Mouse (Mus musculus) MEL (cell line): ENCODE measurements around the gene Sez6. TPM values are rescaled to one million over a fixed set of nuclear protein-coding genes. Genes with fewer than 3 reads are reported as not detected.

Source experiments
- DNase-seq: peaks from one replicate; pipeline ENCODE4 v3.0.0; 2011; ENCODE audit warnings: low read depth, low spot score
- H3K27ac ChIP-seq: 2 replicates; pipeline ENCODE4 v1.5.1; 2012; ENCODE audit warnings: low read depth, mild to moderate bottlenecking, control low read depth, low read length, moderate library complexity; ENCODE audit not compliant: control insufficient read depth
- H3K27me3 ChIP-seq, 2 experiments: fragments of 150-350 bp in 1 of 2; sonication (generic) in 1 of 2; 2 replicates each; pipeline ENCODE4 v1.6.1; 2012; ENCODE audit warnings: low read length in 2 of 2, mild to moderate bottlenecking in 2 of 2, improper control_type of control experiment in 1 of 2, moderate library complexity in 1 of 2; ENCODE audit not compliant: insufficient read depth in 2 of 2, control insufficient read depth in 1 of 2
- H3K36me3 ChIP-seq, 2 experiments: 2 replicates each; pipeline ENCODE4 v1.6.1; 2012 to 2014; ENCODE audit warnings: low read length in 2 of 2, improper control_type of control experiment in 1 of 2, inconsistent platforms in 1 of 2, mild to moderate bottlenecking in 1 of 2; ENCODE audit not compliant: insufficient read depth in 2 of 2, control insufficient read depth in 1 of 2
- H3K4me1 ChIP-seq, 2 experiments: fragments of 150-350 bp in 1 of 2; sonication (generic) in 1 of 2; 2 replicates each; pipeline ENCODE4 v1.6.1; 2012; ENCODE audit warnings: low read length in 2 of 2, improper control_type of control experiment in 1 of 2, mild to moderate bottlenecking in 1 of 2; ENCODE audit not compliant: insufficient read depth in 2 of 2, control insufficient read depth in 1 of 2
- H3K4me3 ChIP-seq, 2 experiments: fragments of 150-350 bp in 1 of 2; sonication (generic) in 1 of 2; 2 replicates each; pipeline ENCODE4 v1.5.1; 2012; ENCODE audit warnings: low read depth in 2 of 2, low read length in 2 of 2, mild to moderate bottlenecking in 2 of 2, moderate library complexity in 2 of 2, control low read depth in 1 of 2, improper control_type of control experiment in 1 of 2; ENCODE audit not compliant: control insufficient read depth in 1 of 2, insufficient read depth in 1 of 2
- H3K79me2 ChIP-seq: 2 replicates; pipeline ENCODE4 v1.6.1; 2012; ENCODE audit warnings: mild to moderate bottlenecking, low read length, moderate library complexity; ENCODE audit not compliant: control insufficient read depth, poor library complexity, insufficient read depth
- H3K9ac ChIP-seq: 2 replicates; pipeline ENCODE4 v1.6.1; 2012; ENCODE audit warnings: low read depth, mild to moderate bottlenecking, control low read depth, low read length, moderate library complexity; ENCODE audit not compliant: control insufficient read depth, poor library complexity, severe bottlenecking
- H3K9me3 ChIP-seq: fragments of 150-350 bp; sonication (generic); replicated peaks from 2 replicates; pipeline ENCODE4 v1.6.1; 2012; ENCODE audit warnings: mild to moderate bottlenecking, low read length, improper control_type of control experiment, moderate library complexity; ENCODE audit not compliant: insufficient read depth
- BHLHE40 ChIP-seq: IDR thresholded peaks from 2 replicates; pipeline ENCODE4 v1.6.1; 2012; ENCODE audit warnings: low read depth, mild to moderate bottlenecking, inconsistent platforms, low read length, improper control_type of control experiment, borderline replicate concordance
- CTCF ChIP-seq, 3 experiments: IDR thresholded peaks in 2 of 3; conservative IDR thresholded peaks in 1 of 3; 2 replicates each; pipeline ENCODE4 v1.5.1; 2011 to 2012; ENCODE audit warnings: low read length in 3 of 3, low read depth in 2 of 3, mild to moderate bottlenecking in 2 of 3, improper control_type of control experiment in 1 of 3, inconsistent platforms in 1 of 3, mixed read lengths in 1 of 3, moderate library complexity in 1 of 3; ENCODE audit not compliant: control insufficient read depth in 1 of 3, insufficient read depth in 1 of 3, poor library complexity in 1 of 3, severe bottlenecking in 1 of 3
- E2F4 ChIP-seq: IDR thresholded peaks from 2 replicates; pipeline ENCODE4 v1.6.1; 2011; ENCODE audit warnings: low read depth, low read length, improper control_type of control experiment, borderline replicate concordance
- ELF1 ChIP-seq: IDR thresholded peaks from 2 replicates; pipeline ENCODE4 v1.6.1; 2014; ENCODE audit warnings: low read depth, mild to moderate bottlenecking, inconsistent platforms, low read length, improper control_type of control experiment, moderate library complexity
- JUND ChIP-seq: IDR thresholded peaks from 2 replicates; pipeline ENCODE4 v1.6.1; 2011; ENCODE audit warnings: low read depth, mild to moderate bottlenecking, improper control_type of control experiment, low read length
- KAT2A ChIP-seq: conservative IDR thresholded peaks from 2 replicates; pipeline ENCODE4 v1.6.1; 2012; ENCODE audit warnings: low read depth, low read length, improper control_type of control experiment, inconsistent platforms
- MAZ ChIP-seq: IDR thresholded peaks from 2 replicates; pipeline ENCODE4 v1.6.1; 2012; ENCODE audit warnings: low read depth, mild to moderate bottlenecking, inconsistent platforms, low read length, improper control_type of control experiment
- MXI1 ChIP-seq: IDR thresholded peaks from 2 replicates; pipeline ENCODE4 v1.6.1; 2011; ENCODE audit warnings: mild to moderate bottlenecking, low read depth, low read length, improper control_type of control experiment
- NELFE ChIP-seq: IDR thresholded peaks from 2 replicates; pipeline ENCODE4 v1.6.1; 2011; ENCODE audit warnings: low read depth, low read length, improper control_type of control experiment
- NRF1 ChIP-seq: IDR thresholded peaks from 2 replicates; pipeline ENCODE4 v1.6.1; 2014; ENCODE audit warnings: low read depth, mild to moderate bottlenecking, inconsistent platforms, low read length, improper control_type of control experiment, moderate library complexity; ENCODE audit not compliant: poor library complexity, insufficient read depth, severe bottlenecking
- POLR2AphosphoS2 ChIP-seq: IDR thresholded peaks from 2 replicates; pipeline ENCODE4 v1.6.1; 2011; ENCODE audit warnings: low read length, improper control_type of control experiment
- RCOR1 ChIP-seq: IDR thresholded peaks from 2 replicates; pipeline ENCODE4 v1.6.1; 2012; ENCODE audit warnings: low read depth, mild to moderate bottlenecking, inconsistent platforms, low read length, improper control_type of control experiment
- TAL1 ChIP-seq: IDR thresholded peaks from 2 replicates; pipeline ENCODE4 v1.6.1; 2012; ENCODE audit warnings: mild to moderate bottlenecking, inconsistent platforms, low read length, moderate library complexity, mixed read lengths
- TCF12 ChIP-seq: IDR thresholded peaks from 2 replicates; pipeline ENCODE4 v1.6.1; 2014; ENCODE audit warnings: low read depth, mild to moderate bottlenecking, inconsistent platforms, low read length, improper control_type of control experiment, moderate library complexity
- USF1 ChIP-seq: IDR thresholded peaks from 2 replicates; pipeline ENCODE4 v1.6.1; 2014; ENCODE audit warnings: low read depth, mild to moderate bottlenecking, inconsistent platforms, low read length, improper control_type of control experiment, moderate library complexity
- ZKSCAN1 ChIP-seq: IDR thresholded peaks from 2 replicates; pipeline ENCODE4 v1.6.1; 2012; ENCODE audit warnings: low read depth, mild to moderate bottlenecking, inconsistent platforms, low read length, improper control_type of control experiment, moderate library complexity
- ZMIZ1 ChIP-seq: IDR thresholded peaks from 2 replicates; pipeline ENCODE4 v1.6.1; 2012; ENCODE audit warnings: low read depth, mild to moderate bottlenecking, inconsistent platforms, low read length, improper control_type of control experiment, moderate library complexity
- ZNF384 ChIP-seq: IDR thresholded peaks from 2 replicates; pipeline ENCODE4 v1.6.1; 2012; ENCODE audit warnings: low read depth, mild to moderate bottlenecking, inconsistent platforms, low read length, improper control_type of control experiment
- polyA plus RNA-seq, 2 experiments: library from polyadenylated mRNA; stranded (reverse) in 1 of 2; unstranded in 1 of 2; fragments of >175 nt in 1 of 2; fragments of >200 nt in 1 of 2; gene quantifications; 2 replicates each; pipeline versions ENCODE4 v1.2.1 to v1.2.4; 2012; ENCODE audit warnings: low replicate concordance in 2 of 2, low read depth in 1 of 2; ENCODE audit not compliant: insufficient read length in 2 of 2, insufficient read depth in 1 of 2, missing spikeins in 1 of 2
- total RNA-seq: library from RNA; depleted of rRNA; stranded (reverse); fragments of 300-350 nt; gene quantifications from 2 replicates; pipeline ENCODE4 v1.2.3, GENCODE M21; 2012

Gene Sez6
- total and polyA plus RNA-seq, 3 experiments: 0.04 TPM; not detected in 2

- Histone ChIP-seq H3K4me1 (no peaks in the 10 kb centered on the region), H3K9ac (no peak overlapping the region), H3K4me3 (no peak overlapping the region), H3K36me3 (no peaks in the 10 kb centered on the region), H3K9me3 (no peaks in the 10 kb centered on the region), H3K27me3 (peaks cover 15 to 29% of the 10 kb centered on the region in 2 experiments), H3K27ac (no peak overlapping the region), H3K79me2 (no peaks in the 10 kb centered on the region)
- no peak for DNase-seq
- TF ChIP-seq USF1 (no peak), TCF12 (no peak), MAZ (no peak), RCOR1 (no peak)
These were observed 33.5 kb upstream of the Sez6 start for GRCm38 (mm10) chr11:77896820-77897805.

GRCm38 (mm10) chr11:77900187-77900586, 30.4 kb upstream of the Sez6 start:
- DNase-seq: no peak
- no peaks in the 10 kb centered on the region for H3K79me2 ChIP-seq
- no peaks in the 10 kb centered on the region for H3K36me3 ChIP-seq
- no peak overlapping the region for H3K9ac ChIP-seq
- H3K9me3 ChIP-seq: no peaks in the 10 kb centered on the region
- peaks cover 34 to 37% of the 10 kb centered on the region in 2 experiments for H3K27me3 ChIP-seq
- no peak overlapping the region for H3K4me3 ChIP-seq
- H3K27ac ChIP-seq: no peak overlapping the region
- H3K4me1 ChIP-seq: no peaks in the 10 kb centered on the region
- TF ChIP-seq ZKSCAN1 (no peak), JUND (no peak), ZNF384 (no peak), MXI1 (no peak), NELFE (no peak), NRF1 (no peak), ZMIZ1 (no peak), CTCF (IDR thresholded peaks at IDR 0.05 in 2 of 3, conservative IDR thresholded peaks at IDR 0.05 in 1 of 3; ENCODE audit: control insufficient read depth in 1 of 3, insufficient read depth in 1 of 3, low read depth in 2 of 3, low read length in 3 of 3, poor library complexity in 1 of 3, severe bottlenecking in 1 of 3) (no peak), RCOR1 (no peak), MAZ (no peak), POLR2AphosphoS2 (no peak), E2F4 (no peak), BHLHE40 (no peak), TAL1 (no peak), ELF1 (no peak), KAT2A (no peak)
- TF ChIP-seq, all 39 proteins: peak for 0
